Mouse (Mus musculus): ENCODE results near the gene 2810408A11Rik. TPM values are rescaled to one million over a fixed set of nuclear protein-coding genes. Genes with fewer than 3 reads are reported as not detected.
"Not testable (repeated sequence)": the region's sequence is repeated elsewhere in the genome, so short reads cannot be mapped to it uniquely, and the experiment has no call there.

The 2810408A11Rik gene
- polyA plus RNA-seq, 1 experiment from 2014 or later = 22.4 TPM

DNA sequence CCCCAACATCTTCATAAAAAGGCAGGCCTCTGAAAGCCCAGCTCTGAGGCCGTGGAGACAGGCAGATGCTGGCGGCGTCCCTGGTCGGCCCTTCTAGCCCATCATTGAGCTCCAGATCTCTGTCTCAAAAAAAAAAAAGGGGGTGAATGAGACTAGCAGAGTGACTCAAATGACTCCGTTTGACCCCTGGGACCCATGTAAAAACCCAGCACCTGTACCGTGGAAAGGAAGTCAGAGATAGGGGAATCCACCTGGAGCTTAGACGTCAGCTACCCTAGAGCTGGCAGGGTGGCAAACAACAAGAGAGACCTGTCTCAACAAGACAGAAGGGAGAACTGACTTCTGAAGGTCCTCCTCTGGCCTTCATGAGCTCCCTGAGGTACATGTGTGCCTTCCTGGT is 29.0 kb downstream of the 2810408A11Rik start:
- no peak for ATAC-seq (ENCODE audit: low FRiP score)
- no peaks in the 10 kb centered on the region for H3K9me3 ChIP-seq
- H3K9ac ChIP-seq = no peak overlapping the region
- no peaks in the 10 kb centered on the region for H3K27me3 ChIP-seq
- H3K4me2 ChIP-seq = no peak overlapping the region
- H3K4me3 ChIP-seq (replicated peaks) = no peak overlapping the region
- no peak overlapping the region for H3K27ac ChIP-seq
- H3K36me3 ChIP-seq (replicated peaks) = no peaks in the 10 kb centered on the region
- 94% methylated on average over 7 of the region's 7 CpGs for WGBS
- peaks cover 2% of the 10 kb centered on the region for H3K4me1 ChIP-seq

DNA sequence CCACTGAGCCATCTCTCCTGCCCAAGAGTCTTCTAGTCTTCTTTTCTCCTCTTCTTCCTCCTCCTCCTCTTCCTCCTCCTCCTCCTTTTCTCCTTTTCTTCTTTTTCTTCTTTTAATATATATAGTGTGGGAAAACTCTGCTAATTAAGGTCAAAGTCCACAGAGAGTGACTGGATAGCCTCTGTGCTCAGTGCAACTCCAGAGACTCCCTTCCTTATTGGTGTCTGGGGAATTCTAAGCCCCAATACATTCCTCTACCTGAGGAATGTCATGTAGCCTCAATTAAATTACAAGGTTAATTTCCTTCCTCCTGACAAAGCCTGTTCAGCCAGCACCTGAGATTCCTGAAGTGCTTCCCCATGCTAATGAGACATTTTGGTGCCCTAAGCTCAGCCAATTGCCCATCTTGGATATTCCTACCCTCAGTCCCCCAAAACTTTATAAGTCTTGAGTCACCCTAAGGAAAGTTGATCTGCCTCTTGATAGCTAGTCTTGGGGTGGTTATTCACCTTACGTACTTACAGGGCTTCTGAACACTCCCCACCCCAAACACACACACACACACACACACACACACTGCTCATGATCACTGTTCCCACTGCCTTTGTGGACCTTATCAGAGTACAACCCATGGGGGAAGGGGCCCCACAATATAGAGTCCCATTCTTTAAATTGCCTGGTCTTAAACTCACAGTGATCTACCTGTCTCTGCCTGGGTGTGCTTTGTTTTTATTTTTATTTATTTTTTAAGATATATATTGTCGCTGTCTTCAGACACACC is 30.3 kb downstream of the 2810408A11Rik start:
- H3K4me3 ChIP-seq (replicated peaks) = no peak overlapping the region
- no peaks in the 10 kb centered on the region for H3K9me3 ChIP-seq
- no peaks in the 10 kb centered on the region for H3K36me3 ChIP-seq (replicated peaks)
- 80% methylated on average over 2 of the region's 2 CpGs for WGBS
- 0 out of 2 replicates have a peak, but pooled peaks cover 7% of the 10 kb centered on the region for H3K4me1 ChIP-seq
- H3K27me3 ChIP-seq = no peaks in the 10 kb centered on the region
- H3K9ac ChIP-seq = no peak overlapping the region
- no peak for ATAC-seq (ENCODE audit: low FRiP score)
- H3K4me2 ChIP-seq = no peak overlapping the region
- H3K27ac ChIP-seq = no peak overlapping the region

DNA sequence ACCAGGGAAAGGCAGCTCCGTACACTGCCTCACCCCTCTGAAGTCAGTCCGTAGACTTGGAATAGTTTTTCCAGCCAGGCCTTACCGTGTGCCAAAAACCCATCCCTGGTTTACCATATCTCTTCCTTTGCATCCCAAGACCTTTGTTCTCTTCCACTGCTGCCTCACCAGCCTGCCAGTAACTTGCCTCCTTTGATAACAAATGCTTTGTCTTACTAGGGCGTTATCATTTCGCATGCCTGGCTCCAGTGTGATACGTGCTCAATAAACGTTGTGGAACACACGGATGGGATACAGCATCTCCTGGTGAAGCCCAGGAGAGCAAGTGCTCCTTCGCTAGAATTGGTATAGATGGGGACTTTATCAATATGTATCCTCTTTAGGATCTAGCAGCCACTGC is 33.5 kb downstream of the 2810408A11Rik start:
- no peak for ATAC-seq (ENCODE audit: low FRiP score)

DNA sequence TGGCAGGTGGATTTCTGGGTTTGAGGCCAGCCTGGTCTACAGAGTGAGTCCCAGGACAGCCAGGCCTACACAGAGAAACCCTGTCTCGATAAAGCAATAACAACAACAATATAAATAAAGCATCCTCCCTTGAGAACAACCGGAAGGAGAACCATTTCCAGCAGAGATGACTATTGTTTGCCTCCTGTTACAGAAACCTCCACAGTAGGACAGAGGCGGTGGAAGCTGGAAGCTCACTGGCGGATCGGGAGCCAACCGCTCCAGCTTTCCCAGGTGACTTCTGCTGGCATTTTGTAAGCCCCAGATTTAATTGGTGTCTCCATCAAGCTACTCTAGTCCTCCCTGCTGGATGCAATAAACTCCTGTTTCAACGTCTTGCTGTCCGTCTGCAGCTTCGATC is 35.2 kb downstream of the 2810408A11Rik start:
- Histone ChIP-seq H3K4me2 (no peak overlapping the region), H3K27me3 (no peaks in the 10 kb centered on the region), H3K9ac (no peak overlapping the region), H3K4me1 (0 out of 2 replicates have a peak, but pooled peaks cover 7% of the 10 kb centered on the region), H3K4me3 (replicated peaks) (no peak overlapping the region), H3K27ac (no peak overlapping the region), H3K9me3 (no peaks in the 10 kb centered on the region), H3K36me3 (replicated peaks) (no peaks in the 10 kb centered on the region)
- WGBS = 88% methylated on average over 9 of the region's 9 CpGs
- ATAC-seq (ENCODE audit: low FRiP score) = no peak

More for the DNA sequence above, 33.5 kb downstream of the 2810408A11Rik start:
- H3K27ac ChIP-seq = no peak overlapping the region
- no peaks in the 10 kb centered on the region for H3K36me3 ChIP-seq (replicated peaks)
- no peak overlapping the region for H3K9ac ChIP-seq
- H3K27me3 ChIP-seq = no peaks in the 10 kb centered on the region
- WGBS = 70% methylated on average over 9 of the region's 9 CpGs
- no peaks in the 10 kb centered on the region for H3K9me3 ChIP-seq
- no peak overlapping the region for H3K4me2 ChIP-seq
- H3K4me1 ChIP-seq = 0 out of 2 replicates have a peak, but pooled peaks cover 7% of the 10 kb centered on the region
- H3K4me3 ChIP-seq (replicated peaks) = no peak overlapping the region

DNA sequence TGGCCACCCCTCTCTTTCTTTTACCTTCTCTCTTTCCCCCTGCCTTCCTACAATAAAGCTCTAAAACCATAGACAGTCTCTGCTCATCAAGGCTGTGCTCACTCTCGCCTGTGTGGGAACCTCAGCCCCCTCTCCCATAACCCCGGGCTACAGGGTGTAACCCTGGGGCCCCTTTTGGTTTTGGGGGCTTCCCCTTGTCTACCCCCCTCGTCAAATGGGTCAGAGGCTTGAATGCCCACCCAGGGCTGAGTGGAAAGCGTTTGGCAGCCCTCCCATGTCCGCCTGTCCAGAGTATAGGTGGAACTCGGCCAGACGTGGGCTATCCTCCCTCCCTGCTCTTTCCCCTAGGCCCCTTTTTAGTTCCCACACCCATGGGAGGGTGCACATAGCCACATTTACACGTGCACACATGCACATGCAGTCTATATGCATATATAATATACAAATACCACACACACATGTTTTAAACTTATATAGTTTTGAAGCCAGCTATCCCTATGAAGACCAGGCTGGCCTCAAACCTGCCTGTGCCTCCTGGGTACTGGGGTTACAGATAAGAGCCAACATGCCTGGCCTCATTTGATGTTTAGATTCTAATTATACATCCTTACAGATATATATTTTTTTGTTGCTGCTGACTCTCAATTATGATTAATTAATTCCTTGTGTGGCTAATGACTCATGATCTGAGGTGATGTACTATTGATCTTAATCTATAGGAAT is 36.5 kb downstream of the 2810408A11Rik start:
- ATAC-seq (ENCODE audit: low FRiP score) = no peak
- 56% methylated on average over 8 of the region's 8 CpGs for WGBS
- no peak overlapping the region for H3K9ac ChIP-seq

DNA sequence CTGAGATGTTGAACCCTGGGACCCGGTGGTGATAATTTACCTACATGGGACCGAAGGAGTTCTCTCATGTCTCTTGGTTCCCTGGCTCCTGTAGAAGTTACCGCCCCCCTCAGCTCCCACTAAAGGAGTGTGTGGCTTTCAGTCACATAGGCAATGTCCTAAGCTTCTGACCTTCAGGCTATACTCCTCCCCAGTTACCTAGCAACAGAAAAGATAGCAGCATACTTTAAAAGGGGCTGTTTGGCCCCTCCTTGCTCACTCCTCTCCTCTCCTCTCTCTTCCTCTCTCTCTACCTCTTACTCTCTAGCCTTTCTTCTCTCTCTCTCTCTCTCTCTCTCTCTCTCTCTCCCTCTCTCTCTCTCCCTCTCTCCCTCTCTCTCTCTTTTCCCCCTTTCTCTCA is 37.1 kb downstream of the 2810408A11Rik start:
- H3K27me3 ChIP-seq = peaks cover 13% of the 10 kb centered on the region
- ATAC-seq (ENCODE audit: low FRiP score); H3K27ac ChIP-seq; H3K36me3 ChIP-seq (replicated peaks); H3K4me2 ChIP-seq; H3K9me3 ChIP-seq; H3K4me3 ChIP-seq (replicated peaks); H3K9ac ChIP-seq; H3K4me1 ChIP-seq: not testable (repeated sequence)
- WGBS = 80% methylated on average over 3 of the region's 3 CpGs

More for the DNA sequence above, 36.5 kb downstream of the 2810408A11Rik start:
- Histone ChIP-seq H3K9me3 (no peaks in the 10 kb centered on the region), H3K27me3 (peaks cover 8% of the 10 kb centered on the region), H3K36me3 (replicated peaks) (no peaks in the 10 kb centered on the region), H3K4me1 (0 out of 2 replicates have a peak, but pooled peaks cover 7% of the 10 kb centered on the region), H3K27ac (no peak overlapping the region), H3K4me2 (no peak overlapping the region), H3K4me3 (replicated peaks) (no peak overlapping the region)

DNA sequence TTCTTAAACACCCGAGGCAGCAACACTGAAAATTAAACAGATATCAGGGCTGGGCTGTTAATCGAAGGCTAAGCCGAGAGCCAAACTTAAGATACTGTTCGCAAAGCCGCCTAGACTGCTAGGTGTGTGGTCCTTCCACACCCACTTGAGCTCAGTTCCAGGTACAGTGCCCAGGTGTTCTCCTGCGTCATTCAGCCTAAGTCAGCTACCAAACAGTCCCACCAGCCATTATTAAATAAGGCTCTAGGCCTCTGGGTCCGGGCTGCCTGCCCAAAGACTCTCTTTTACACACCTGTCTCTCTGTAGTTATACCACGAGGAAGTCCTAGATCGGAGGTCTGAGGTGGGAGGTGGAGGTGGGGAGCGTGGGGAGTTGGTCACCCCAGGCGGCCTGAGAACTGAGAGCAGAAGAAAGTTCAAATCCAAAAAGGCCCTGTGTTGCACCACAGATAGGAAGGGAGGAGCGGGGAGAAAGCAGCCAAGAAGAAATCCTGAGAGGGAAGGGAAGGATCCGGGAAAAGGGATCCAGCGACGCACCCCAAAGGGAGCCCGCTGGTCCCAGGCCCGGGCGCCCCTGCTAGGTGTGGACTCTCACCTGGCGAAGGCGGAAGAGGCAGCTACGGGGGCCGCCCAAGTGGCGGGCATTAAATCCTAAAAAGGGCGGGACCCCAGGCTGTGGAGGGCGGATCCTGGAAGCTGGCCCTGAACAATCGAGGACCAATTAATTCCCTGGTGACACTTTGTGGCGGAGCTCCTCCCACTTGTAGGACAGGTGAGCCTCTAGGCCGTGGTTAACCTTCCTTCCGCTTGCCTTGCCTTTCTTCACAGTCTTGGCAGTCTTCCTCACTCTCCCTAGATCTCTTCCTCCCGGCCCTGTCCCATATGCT is 42.4 kb downstream of the 2810408A11Rik start, which contains the start of gene Tnk1:
Gene Tnk1, minus strand, starts transcription at position 618 of the 886 bp plus-strand sequence.
- H3K4me1 ChIP-seq = peaks cover 7% of the 10 kb centered on the region
- no peaks in the 10 kb centered on the region for H3K36me3 ChIP-seq (replicated peaks)
- 20% methylated on average over 30 of the region's 30 CpGs for WGBS
- ATAC-seq (ENCODE audit: low FRiP score) = no peak
- H3K4me3 ChIP-seq (replicated peaks) = no peak within 1 kb of the TSS
- peaks cover 27% of the 10 kb centered on the region for H3K27me3 ChIP-seq
- H3K9me3 ChIP-seq = no peaks in the 10 kb centered on the region
- H3K27ac ChIP-seq = no peak within 1 kb of the TSS
- no peak within 1 kb of the TSS for H3K4me2 ChIP-seq
- H3K9ac ChIP-seq = no peak within 1 kb of the TSS

DNA sequence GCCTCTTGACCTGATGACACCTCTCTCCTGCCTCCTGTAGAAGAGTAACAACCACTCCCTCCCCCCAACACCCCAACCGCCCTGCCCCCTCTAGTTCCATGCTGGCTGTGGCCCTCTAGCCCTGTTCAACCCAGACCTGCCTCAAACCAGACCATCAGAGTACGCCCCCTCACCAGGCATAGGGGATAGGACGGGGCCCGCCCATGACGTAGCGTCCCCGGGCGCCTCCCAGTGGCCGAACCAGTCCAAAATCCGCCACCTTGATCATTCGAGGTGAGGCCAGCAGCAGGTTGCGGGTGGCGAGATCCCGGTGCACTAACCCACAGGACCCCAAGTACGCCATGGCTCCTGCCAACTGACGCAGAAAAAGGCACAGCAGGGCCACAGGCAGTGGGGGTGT is 45.4 kb downstream of the 2810408A11Rik start:
- Histone ChIP-seq H3K9ac (no peak overlapping the region), H3K36me3 (replicated peaks) (peaks cover 17% of the 10 kb centered on the region), H3K4me2 (peak overlapping the region; percentile 4; the same call in 1 of the 2 replicates), H3K27me3 (peaks cover 27% of the 10 kb centered on the region), H3K9me3 (no peaks in the 10 kb centered on the region), H3K27ac (0 out of 2 replicates have a peak overlapping the region, but pooled peaks have one; percentile 33), H3K4me3 (replicated peaks) (no peak overlapping the region), H3K4me1 (peaks cover 12% of the 10 kb centered on the region)
- WGBS = 16% methylated on average over 16 of the region's 16 CpGs
- ATAC-seq (ENCODE audit: low FRiP score) = no peak; the same call in 1 of the 2 replicates

DNA sequence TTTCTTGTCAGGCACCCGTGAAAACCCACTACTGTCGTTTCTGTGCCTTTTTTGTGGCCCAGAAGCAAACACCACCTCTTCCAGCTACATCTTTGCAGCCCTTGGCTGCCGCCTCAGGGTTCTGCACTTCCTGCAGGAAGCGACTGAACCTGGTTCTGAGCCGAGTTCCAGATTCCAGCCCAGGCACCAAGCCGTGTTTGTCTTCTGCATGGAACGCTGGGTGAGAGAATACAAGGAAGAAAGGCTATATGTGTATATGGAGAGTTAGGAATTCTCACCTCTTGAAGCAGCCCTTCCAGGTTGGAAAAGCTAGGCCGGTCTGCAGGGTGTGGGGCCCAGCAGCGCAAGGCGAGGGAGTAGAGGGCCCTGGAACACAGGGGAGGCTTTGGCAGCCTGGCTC is 46.1 kb downstream of the 2810408A11Rik start:
- no peak for ATAC-seq (ENCODE audit: low FRiP score)
- Histone ChIP-seq H3K27ac (0 out of 2 replicates have a peak overlapping the region, but pooled peaks have one; percentile 33), H3K27me3 (peaks cover 23% of the 10 kb centered on the region), H3K9ac (no peak overlapping the region), H3K9me3 (no peaks in the 10 kb centered on the region), H3K4me3 (replicated peaks) (no peak overlapping the region), H3K4me2 (no peak overlapping the region), H3K36me3 (replicated peaks) (peaks cover 23% of the 10 kb centered on the region), H3K4me1 (peaks cover 15% of the 10 kb centered on the region)
- 88% methylated on average over 10 of the region's 10 CpGs for WGBS

DNA sequence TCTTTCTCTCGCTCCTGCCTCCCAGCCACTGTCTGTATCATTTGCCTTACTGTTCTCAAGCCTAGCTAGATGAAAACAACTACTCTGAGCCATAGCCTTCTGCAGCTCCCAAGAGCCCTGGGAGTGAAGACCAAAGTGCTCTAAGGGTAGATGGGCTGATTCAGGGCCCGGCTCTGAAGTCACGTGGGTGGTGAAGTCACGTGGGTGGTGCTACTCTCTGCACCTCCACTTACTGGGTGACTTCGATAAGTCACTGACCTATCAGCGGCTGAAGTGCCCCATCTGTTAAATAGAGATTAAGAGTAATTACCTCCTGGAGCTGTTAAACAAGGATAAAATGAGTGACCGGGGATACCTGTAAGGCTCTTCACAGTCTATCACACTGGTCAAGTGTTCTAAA is 46.8 kb downstream of the 2810408A11Rik start:
- H3K9ac ChIP-seq = no peak overlapping the region
- peaks cover 30% of the 10 kb centered on the region for H3K36me3 ChIP-seq (replicated peaks)
- WGBS = 79% methylated on average over 7 of the region's 7 CpGs
- peaks cover 16% of the 10 kb centered on the region for H3K27me3 ChIP-seq
- H3K4me2 ChIP-seq = no peak overlapping the region
- no peak overlapping the region for H3K4me3 ChIP-seq (replicated peaks)
- no peak overlapping the region for H3K27ac ChIP-seq
- ATAC-seq (ENCODE audit: low FRiP score) = no peak
- H3K4me1 ChIP-seq = peaks cover 15% of the 10 kb centered on the region
- H3K9me3 ChIP-seq = no peaks in the 10 kb centered on the region

DNA sequence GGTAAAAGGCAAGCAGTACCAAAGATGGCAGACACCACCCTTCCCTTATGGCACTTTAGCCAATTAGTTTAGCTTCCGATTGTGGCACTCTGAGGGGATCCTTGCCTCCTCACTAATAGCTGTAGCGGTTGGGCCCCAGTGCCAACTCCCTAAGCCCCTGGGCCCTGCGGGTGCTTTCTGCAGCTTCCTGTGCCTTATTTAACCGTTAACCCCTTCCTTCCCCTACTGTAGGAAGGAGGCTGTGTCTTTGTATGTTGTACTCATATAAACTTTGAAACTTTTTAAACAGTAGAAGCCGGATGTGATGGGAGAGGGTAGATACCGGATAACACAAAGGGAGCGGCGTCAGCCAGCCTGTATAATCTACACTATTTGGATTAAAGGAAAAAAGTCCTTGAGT is 50.0 kb downstream of the 2810408A11Rik start:
- Histone ChIP-seq H3K4me2 (no peak overlapping the region), H3K27me3 (no peaks in the 10 kb centered on the region), H3K36me3 (replicated peaks) (peaks cover 40% of the 10 kb centered on the region), H3K27ac (no peak overlapping the region), H3K9me3 (no peaks in the 10 kb centered on the region), H3K4me3 (replicated peaks) (no peak overlapping the region), H3K4me1 (peaks cover 32% of the 10 kb centered on the region), H3K9ac (no peak overlapping the region)
- WGBS = 81% methylated on average over 8 of the region's 8 CpGs
- no peak for ATAC-seq (ENCODE audit: low FRiP score)

DNA sequence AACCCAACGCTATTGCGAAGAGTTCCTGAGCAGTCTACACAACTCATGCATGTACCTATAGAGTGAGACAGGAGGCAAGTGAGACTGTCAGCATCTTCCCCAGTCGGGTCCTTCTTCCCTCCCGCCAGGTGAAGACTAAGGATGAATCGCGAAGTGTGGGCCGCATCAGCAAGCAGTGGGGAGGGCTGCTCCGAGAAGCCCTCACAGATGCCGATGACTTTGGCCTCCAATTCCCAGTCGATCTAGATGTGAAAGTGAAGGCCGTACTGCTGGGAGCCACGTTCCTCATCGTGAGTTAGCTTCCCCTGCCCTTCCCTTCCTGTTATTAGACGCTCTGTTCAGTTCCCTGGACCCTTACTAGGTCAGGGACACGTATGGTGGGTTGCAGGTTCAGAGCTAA is 50.9 kb downstream of the 2810408A11Rik start:
- WGBS = 92% methylated on average over 15 of the region's 15 CpGs
- H3K9me3 ChIP-seq = no peaks in the 10 kb centered on the region
- no peak overlapping the region for H3K9ac ChIP-seq
- no peak overlapping the region for H3K4me2 ChIP-seq
- H3K27me3 ChIP-seq = no peaks in the 10 kb centered on the region
- H3K4me1 ChIP-seq = peaks cover 33% of the 10 kb centered on the region
- peaks cover 40% of the 10 kb centered on the region for H3K36me3 ChIP-seq (replicated peaks)
- no peak for ATAC-seq (ENCODE audit: low FRiP score)
- H3K27ac ChIP-seq = no peak overlapping the region
- no peak overlapping the region for H3K4me3 ChIP-seq (replicated peaks)

Data from forebrain, embryonic 12.5 days (tissue).